Mouse (Mus musculus): ENCODE measurements around the gene Sipa1.

DNA sequence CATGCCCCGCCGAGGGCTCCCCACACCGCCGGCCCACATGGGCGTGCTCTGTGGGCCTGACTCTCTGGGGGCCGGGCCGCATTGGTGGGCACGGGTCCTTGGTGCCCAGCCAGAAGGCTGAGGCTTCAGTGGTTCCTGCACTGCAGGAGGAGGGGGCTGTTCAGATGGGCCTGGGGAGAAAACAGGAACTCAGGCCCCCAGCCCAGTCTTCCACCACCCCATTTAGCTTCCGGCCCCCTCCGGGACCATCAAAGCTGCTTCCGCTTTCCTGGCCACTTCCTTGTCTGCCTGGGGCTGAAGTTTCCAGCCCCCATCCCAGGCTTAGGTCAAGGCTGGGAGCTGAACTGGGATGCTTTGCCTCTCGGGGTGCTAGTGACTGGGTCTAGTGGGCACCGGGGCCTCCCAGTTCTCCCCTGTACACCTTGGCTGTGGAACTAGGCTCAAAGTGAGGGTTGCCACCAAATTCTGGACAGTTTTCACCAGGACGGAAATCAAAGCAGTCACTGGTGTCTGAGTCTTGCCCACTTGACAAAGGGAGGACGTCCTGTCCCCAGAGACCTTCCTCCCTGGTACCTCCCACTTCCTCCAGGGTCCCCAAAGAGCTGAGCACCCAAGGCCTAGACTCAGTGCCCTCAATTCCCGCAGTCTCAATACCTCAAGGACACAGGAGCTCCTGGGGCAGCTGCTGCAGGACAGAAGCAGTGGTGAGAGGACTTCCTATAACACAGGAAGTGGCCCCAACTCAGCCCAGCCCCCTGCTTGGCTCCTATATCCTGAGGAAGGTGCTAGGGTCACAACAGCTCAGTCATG, 2.4 kb downstream of the Sipa1 start:
- TF ChIP-seq POLR2A (IDR thresholded peaks at IDR 0.05; ENCODE audit: insufficient read depth, low read depth, low read length) (peak; percentile 36; the same call in 1 of the 2 replicates), CTCF (IDR thresholded peaks at IDR 0.05) (no peak)
